Mouse (Mus musculus) ES-E14 (cell line): ENCODE data around the gene 7530416G11Rik. TPM values are rescaled to one million over a fixed set of nuclear protein-coding genes. Genes with fewer than 3 reads are reported as not detected.

ENCODE experiments used
- DNase-seq: peaks from one replicate; pipeline ENCODE4 v3.0.0-alpha.2; 2013; ENCODE audit warnings: low read depth, low spot score
- H3K27ac ChIP-seq: 2 replicates; pipeline ENCODE4 v1.5.1; 2012; ENCODE audit warnings: low read depth, mild to moderate bottlenecking, low read length, moderate library complexity, mixed read lengths; ENCODE audit not compliant: poor library complexity, insufficient read depth, severe bottlenecking
- H3K36me3 ChIP-seq: 2 replicates; pipeline ENCODE4 v1.6.1; 2012; ENCODE audit warnings: mild to moderate bottlenecking, low read length, moderate library complexity, mixed read lengths; ENCODE audit not compliant: control insufficient read depth, poor library complexity, insufficient read depth, severe bottlenecking
- H3K4me1 ChIP-seq, 2 experiments: fragments of 150-350 bp in 1 of 2; sonication (generic) in 1 of 2; 2 replicates each; pipeline ENCODE4 v1.6.1; 2012; ENCODE audit warnings: low read length in 2 of 2, mild to moderate bottlenecking in 1 of 2, mixed read lengths in 1 of 2; ENCODE audit not compliant: control insufficient read depth in 2 of 2, insufficient read depth in 2 of 2, poor library complexity in 1 of 2
- H3K4me3 ChIP-seq, 2 experiments: fragments of 150-350 bp in 1 of 2; sonication (generic) in 1 of 2; 2 replicates each; pipeline ENCODE4 v1.5.1; 2012; ENCODE audit warnings: low read length in 2 of 2, low read depth in 1 of 2, mild to moderate bottlenecking in 1 of 2, mixed read lengths in 1 of 2; ENCODE audit not compliant: insufficient read depth in 1 of 2, poor library complexity in 1 of 2, severe bottlenecking in 1 of 2
- H3K9ac ChIP-seq: 2 replicates; pipeline ENCODE4 v1.6.1; 2012; ENCODE audit warnings: low read depth, mild to moderate bottlenecking, low read length, mixed read lengths; ENCODE audit not compliant: poor library complexity, insufficient read depth, severe bottlenecking
- H3K9me3 ChIP-seq: fragments of 150-350 bp; sonication (generic); 2 replicates; pipeline ENCODE4 v1.6.1; 2012; ENCODE audit warnings: low read depth, mild to moderate bottlenecking, low read length; ENCODE audit not compliant: control insufficient read depth, insufficient read depth
- CHD2 ChIP-seq: IDR thresholded peaks from 2 replicates; pipeline ENCODE4 v1.6.1; 2014; ENCODE audit warnings: mild to moderate bottlenecking, low read depth, low read length, inconsistent platforms
- HCFC1 ChIP-seq: IDR thresholded peaks from 2 replicates; pipeline ENCODE4 v1.6.1; 2012; ENCODE audit warnings: low read length, inconsistent platforms, borderline replicate concordance; ENCODE audit not compliant: insufficient read depth
- MAFK ChIP-seq: IDR thresholded peaks from 2 replicates; pipeline ENCODE4 v1.6.1; 2014; ENCODE audit warnings: mild to moderate bottlenecking, low read depth, low read length, inconsistent platforms; ENCODE audit not compliant: insufficient read depth
- ZC3H11A ChIP-seq: IDR thresholded peaks from 2 replicates; pipeline ENCODE4 v1.6.1; 2012; ENCODE audit warnings: low read depth, mild to moderate bottlenecking, inconsistent platforms, low read length, borderline replicate concordance
- ZNF384 ChIP-seq: IDR thresholded peaks from 2 replicates; pipeline ENCODE4 v1.6.1; 2012; ENCODE audit warnings: low read depth, low read length, inconsistent platforms
- in situ Hi-C, 2 experiments: fragments of 600-800 bp; cut with MboI; formaldehyde crosslinking; loops; one replicate each; pipeline ENCODE4 v1.15.1; 2025; ENCODE audit warnings: low sequenced_read_pairs in 2 of 2, inconsistent platforms in 1 of 2; ENCODE audit not compliant: unreplicated experiment in 2 of 2
- total RNA-seq: library from RNA; depleted of rRNA; stranded (reverse); fragments of 300-350 nt; gene quantifications from 2 replicates; pipeline ENCODE4 v1.2.3, GENCODE M21; 2012

The 7530416G11Rik gene
- total RNA-seq, 1 experiment = not detected

GRCm38 (mm10) chr15:85505118-85505925 is 2.3 kb upstream of the 7530416G11Rik start:
- Histone ChIP-seq H3K36me3 (no peaks in the 10 kb centered on the region), H3K9ac (no peak overlapping the region), H3K4me1 (peaks cover 0 to 2% of the 10 kb centered on the region in 2 experiments; a peak in 1 of 4 replicates), H3K9me3 (no peaks in the 10 kb centered on the region), H3K27ac (no peak overlapping the region), H3K4me3 (no peak overlapping the region)
- TF ChIP-seq HCFC1 = no peak
- no peak for TF ChIP-seq CHD2
- TF ChIP-seq ZNF384 = no peak
- TF ChIP-seq MAFK = no peak
- no peak for TF ChIP-seq ZC3H11A
- in situ Hi-C loops = no loop called here
- DNase-seq = no peak

GRCm38 (mm10) chr15:85500267-85500666 is 2.8 kb downstream of the 7530416G11Rik start:
- Histone ChIP-seq H3K36me3 (no peaks in the 10 kb centered on the region), H3K9ac (no peak overlapping the region), H3K4me3 (no peak overlapping the region), H3K9me3 (no peaks in the 10 kb centered on the region), H3K4me1 (no peaks in the 10 kb centered on the region), H3K27ac (no peak overlapping the region)
- DNase-seq = no peak
- TF ChIP-seq ZNF384 = no peak
- no peak for TF ChIP-seq MAFK
- no peak for TF ChIP-seq HCFC1
- no peak for TF ChIP-seq CHD2
- in situ Hi-C loops = no loop called here

- no peak overlapping the region for H3K27ac ChIP-seq
- H3K36me3 ChIP-seq = no peaks in the 10 kb centered on the region
- in situ Hi-C loops = no loop called here
- TF ChIP-seq ZC3H11A (no peak), MAFK (no peak)
- H3K9ac ChIP-seq = no peak overlapping the region
- no peak overlapping the region for H3K4me3 ChIP-seq
- H3K9me3 ChIP-seq = no peaks in the 10 kb centered on the region
- peaks cover 5 to 10% of the 10 kb centered on the region in 2 experiments; a peak in 3 of 4 replicates for H3K4me1 ChIP-seq
- DNase-seq = no peak
These were observed 5.0 kb downstream of the 7530416G11Rik start for GRCm38 (mm10) chr15:85497981-85498475.

- no peak overlapping the region for H3K9ac ChIP-seq
- H3K36me3 ChIP-seq = no peaks in the 10 kb centered on the region
- TF ChIP-seq CHD2 = no peak
- peaks cover 5 to 10% of the 10 kb centered on the region in 2 experiments; a peak in 3 of 4 replicates for H3K4me1 ChIP-seq
- no peak overlapping the region for H3K4me3 ChIP-seq
- no peak overlapping the region for H3K27ac ChIP-seq
- no peak for DNase-seq
- no peaks in the 10 kb centered on the region for H3K9me3 ChIP-seq
- in situ Hi-C loops = no loop called here
These were observed 5.5 kb downstream of the 7530416G11Rik start for GRCm38 (mm10) chr15:85497548-85497947.

- H3K9me3 ChIP-seq = no peaks in the 10 kb centered on the region
- in situ Hi-C loops = no loop called here
- H3K27ac ChIP-seq = no peak overlapping the region
- H3K4me1 ChIP-seq = peaks cover 5 to 10% of the 10 kb centered on the region in 2 experiments; a peak in 3 of 4 replicates
- DNase-seq = no peak
- no peak overlapping the region for H3K4me3 ChIP-seq
- no peak for TF ChIP-seq ZC3H11A
- no peak for TF ChIP-seq HCFC1
- no peak for TF ChIP-seq ZNF384
- TF ChIP-seq CHD2 = no peak
- no peak for TF ChIP-seq MAFK
- H3K36me3 ChIP-seq = no peaks in the 10 kb centered on the region
- H3K9ac ChIP-seq = no peak overlapping the region
These were observed 8.8 kb downstream of the 7530416G11Rik start for GRCm38 (mm10) chr15:85494163-85494621.
